Mouse (Mus musculus) ES-E14 (cell line): ENCODE measurements around the gene Nyap2. TPM values are rescaled to one million over a fixed set of nuclear protein-coding genes. Genes with fewer than 3 reads are reported as not detected.

Experiments
- DNase-seq: peaks from one replicate; pipeline ENCODE4 v3.0.0-alpha.2; 2013; ENCODE audit warnings: low read depth, low spot score
- H3K27ac ChIP-seq: 2 replicates; pipeline ENCODE4 v1.5.1; 2012; ENCODE audit warnings: low read depth, mild to moderate bottlenecking, low read length, moderate library complexity, mixed read lengths; ENCODE audit not compliant: poor library complexity, insufficient read depth, severe bottlenecking
- H3K36me3 ChIP-seq: 2 replicates; pipeline ENCODE4 v1.6.1; 2012; ENCODE audit warnings: mild to moderate bottlenecking, low read length, moderate library complexity, mixed read lengths; ENCODE audit not compliant: control insufficient read depth, poor library complexity, insufficient read depth, severe bottlenecking
- H3K4me1 ChIP-seq, 2 experiments: fragments of 150-350 bp in 1 of 2; sonication (generic) in 1 of 2; 2 replicates each; pipeline ENCODE4 v1.6.1; 2012; ENCODE audit warnings: low read length in 2 of 2, mild to moderate bottlenecking in 1 of 2, mixed read lengths in 1 of 2; ENCODE audit not compliant: control insufficient read depth in 2 of 2, insufficient read depth in 2 of 2, poor library complexity in 1 of 2
- H3K4me3 ChIP-seq, 2 experiments: fragments of 150-350 bp in 1 of 2; sonication (generic) in 1 of 2; 2 replicates each; pipeline ENCODE4 v1.5.1; 2012; ENCODE audit warnings: low read length in 2 of 2, low read depth in 1 of 2, mild to moderate bottlenecking in 1 of 2, mixed read lengths in 1 of 2; ENCODE audit not compliant: insufficient read depth in 1 of 2, poor library complexity in 1 of 2, severe bottlenecking in 1 of 2
- H3K9ac ChIP-seq: 2 replicates; pipeline ENCODE4 v1.6.1; 2012; ENCODE audit warnings: low read depth, mild to moderate bottlenecking, low read length, mixed read lengths; ENCODE audit not compliant: poor library complexity, insufficient read depth, severe bottlenecking
- H3K9me3 ChIP-seq: fragments of 150-350 bp; sonication (generic); 2 replicates; pipeline ENCODE4 v1.6.1; 2012; ENCODE audit warnings: low read depth, mild to moderate bottlenecking, low read length; ENCODE audit not compliant: control insufficient read depth, insufficient read depth
- CHD2 ChIP-seq: IDR thresholded peaks from 2 replicates; pipeline ENCODE4 v1.6.1; 2014; ENCODE audit warnings: mild to moderate bottlenecking, low read depth, low read length, inconsistent platforms
- HCFC1 ChIP-seq: IDR thresholded peaks from 2 replicates; pipeline ENCODE4 v1.6.1; 2012; ENCODE audit warnings: low read length, inconsistent platforms, borderline replicate concordance; ENCODE audit not compliant: insufficient read depth
- MAFK ChIP-seq: IDR thresholded peaks from 2 replicates; pipeline ENCODE4 v1.6.1; 2014; ENCODE audit warnings: mild to moderate bottlenecking, low read depth, low read length, inconsistent platforms; ENCODE audit not compliant: insufficient read depth
- ZC3H11A ChIP-seq: IDR thresholded peaks from 2 replicates; pipeline ENCODE4 v1.6.1; 2012; ENCODE audit warnings: low read depth, mild to moderate bottlenecking, inconsistent platforms, low read length, borderline replicate concordance
- ZNF384 ChIP-seq: IDR thresholded peaks from 2 replicates; pipeline ENCODE4 v1.6.1; 2012; ENCODE audit warnings: low read depth, low read length, inconsistent platforms
- in situ Hi-C, 2 experiments: fragments of 600-800 bp; cut with MboI; formaldehyde crosslinking; loops; one replicate each; pipeline ENCODE4 v1.15.1; 2025; ENCODE audit warnings: low sequenced_read_pairs in 2 of 2, inconsistent platforms in 1 of 2; ENCODE audit not compliant: unreplicated experiment in 2 of 2
- total RNA-seq: library from RNA; depleted of rRNA; stranded (reverse); fragments of 300-350 nt; gene quantifications from 2 replicates; pipeline ENCODE4 v1.2.3, GENCODE M21; 2012; rRNA removed

The Nyap2 gene
- not detected in 2 replicates for total RNA-seq

DNA sequence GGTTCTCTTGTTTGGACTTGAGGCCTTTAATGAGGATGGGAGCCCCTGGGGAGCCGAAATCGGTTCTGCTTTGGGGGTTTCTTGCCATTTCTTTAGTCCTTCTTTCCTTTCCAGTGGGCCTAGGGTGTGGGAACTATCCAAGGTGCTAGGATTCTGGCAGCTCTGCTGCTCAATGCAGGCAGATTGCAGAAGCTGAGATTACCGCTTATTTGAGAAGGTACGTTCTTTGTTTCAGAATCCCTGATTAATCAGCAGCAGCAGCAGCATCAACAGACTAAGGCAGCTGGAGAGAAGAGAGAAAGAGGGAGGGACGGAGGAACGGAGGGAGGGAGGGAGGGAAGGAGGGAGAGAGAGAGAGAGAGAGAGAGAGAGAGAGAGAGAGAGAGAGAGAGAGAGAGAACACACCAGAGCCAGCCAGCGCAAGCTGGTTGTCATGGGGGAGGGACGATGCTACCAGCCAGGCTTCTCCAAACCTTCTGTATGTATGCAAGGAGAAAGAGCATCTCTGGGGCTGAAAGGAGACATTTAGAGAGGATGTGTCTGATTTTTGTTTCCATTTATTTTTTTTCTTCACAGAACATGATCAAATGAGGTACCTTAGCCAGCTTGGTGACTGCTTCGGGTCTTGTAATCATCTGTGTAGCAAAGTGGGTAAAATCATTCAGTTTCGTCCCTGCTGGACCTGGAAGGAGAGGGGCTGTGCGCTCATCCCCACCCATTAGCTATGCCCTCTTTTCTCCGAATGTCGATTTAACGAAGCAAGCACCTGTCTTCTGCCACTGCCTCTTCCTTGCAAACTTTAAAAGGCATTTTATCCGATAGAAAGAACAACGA, at the start of gene Nyap2:
Gene Nyap2 (plus strand): TSS at position 120 of the 834 bp plus-strand sequence.
- H3K27ac ChIP-seq = no peak within 1 kb of the TSS
- no peak within 1 kb of the TSS for H3K9ac ChIP-seq
- peak; percentile 20 for DNase-seq
- in situ Hi-C loops = no loop called here
- H3K9me3 ChIP-seq = no peaks in the 10 kb centered on the region
- H3K36me3 ChIP-seq = no peaks in the 10 kb centered on the region
- no peaks in the 10 kb centered on the region for H3K4me1 ChIP-seq
- no peak for TF ChIP-seq ZC3H11A
- no peak for TF ChIP-seq CHD2
- no peak for TF ChIP-seq ZNF384
- no peak for TF ChIP-seq HCFC1
- TF ChIP-seq MAFK = no peak
- H3K4me3 ChIP-seq = no peak within 1 kb of the TSS

DNA sequence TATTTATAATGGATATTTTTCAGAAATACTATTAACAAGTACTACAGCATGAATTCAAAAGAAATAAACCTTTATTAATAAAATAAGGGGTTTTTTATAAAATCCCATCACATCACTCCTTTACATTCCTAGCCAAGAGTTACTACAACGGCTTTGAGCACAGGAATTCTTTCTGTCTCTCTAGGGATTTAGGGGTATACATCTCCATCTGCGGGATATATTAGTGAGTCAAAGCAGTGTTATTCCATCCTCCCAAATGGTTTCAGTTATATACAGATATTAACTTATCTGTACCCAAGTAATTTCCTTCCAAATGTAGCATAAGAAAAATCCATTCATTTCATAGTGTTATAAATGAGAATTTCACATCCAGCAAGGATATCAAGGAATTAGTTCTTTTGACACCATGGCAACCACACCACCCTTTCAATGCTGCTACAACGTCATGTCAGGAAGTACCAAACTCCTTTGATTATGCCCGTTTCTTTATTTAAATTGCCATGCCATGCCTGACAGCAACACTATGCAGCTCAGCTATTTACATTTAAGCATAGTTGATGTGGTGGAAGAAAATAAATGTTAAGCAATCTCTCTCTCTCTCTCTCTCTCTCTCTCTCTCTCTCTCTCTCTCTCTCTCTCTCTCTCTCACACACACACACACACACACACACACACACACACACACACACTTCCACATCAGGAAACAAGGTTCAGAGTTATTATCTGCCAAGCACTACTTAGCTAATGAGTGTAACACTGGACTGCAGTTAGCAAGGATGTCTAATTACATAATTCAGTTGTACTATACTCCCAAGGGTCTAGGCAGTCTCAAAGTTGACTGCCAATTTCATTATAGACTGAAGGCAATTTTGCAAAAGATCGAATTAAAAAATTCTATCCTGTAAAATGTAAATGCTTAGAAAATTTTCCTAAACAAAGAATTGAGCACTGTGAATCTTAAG, 33.6 kb upstream of the Nyap2 start:
- H3K27ac ChIP-seq = no peak overlapping the region
- in situ Hi-C loops = no loop called here
- H3K9me3 ChIP-seq = no peaks in the 10 kb centered on the region
- no peak overlapping the region for H3K9ac ChIP-seq
- no peak for DNase-seq
- no peaks in the 10 kb centered on the region for H3K4me1 ChIP-seq
- no peak overlapping the region for H3K4me3 ChIP-seq
- no peaks in the 10 kb centered on the region for H3K36me3 ChIP-seq
- TF ChIP-seq ZC3H11A (no peak), ZNF384 (no peak), CHD2 (no peak), HCFC1 (no peak), MAFK (no peak)

DNA sequence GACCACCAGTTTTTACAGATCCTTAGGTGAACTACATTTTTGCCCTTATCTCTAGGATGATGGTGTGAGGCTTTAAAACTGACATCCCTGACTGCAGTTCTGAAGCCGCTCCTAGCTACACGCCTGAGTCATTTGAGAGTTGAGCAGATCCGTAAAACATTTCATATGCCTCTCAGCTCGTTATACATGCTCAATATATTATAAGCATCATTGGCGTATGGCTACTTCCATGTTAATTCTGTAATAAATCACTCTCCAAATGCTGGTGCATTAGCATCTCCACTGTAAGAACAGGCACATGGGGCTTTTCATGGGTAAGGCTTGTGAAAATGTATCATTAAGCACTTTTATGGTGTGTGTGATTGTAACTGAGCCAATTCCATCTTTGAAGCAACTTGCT, 18.4 kb upstream of the Nyap2 start:
- Histone ChIP-seq H3K36me3 (no peaks in the 10 kb centered on the region), H3K4me3 (no peak overlapping the region), H3K9ac (no peak overlapping the region), H3K27ac (no peak overlapping the region), H3K4me1 (no peaks in the 10 kb centered on the region), H3K9me3 (no peaks in the 10 kb centered on the region)
- in situ Hi-C loops = no loop called here
- no peak for DNase-seq
- TF ChIP-seq ZC3H11A (no peak), CHD2 (no peak), HCFC1 (no peak), ZNF384 (no peak), MAFK (no peak)

DNA sequence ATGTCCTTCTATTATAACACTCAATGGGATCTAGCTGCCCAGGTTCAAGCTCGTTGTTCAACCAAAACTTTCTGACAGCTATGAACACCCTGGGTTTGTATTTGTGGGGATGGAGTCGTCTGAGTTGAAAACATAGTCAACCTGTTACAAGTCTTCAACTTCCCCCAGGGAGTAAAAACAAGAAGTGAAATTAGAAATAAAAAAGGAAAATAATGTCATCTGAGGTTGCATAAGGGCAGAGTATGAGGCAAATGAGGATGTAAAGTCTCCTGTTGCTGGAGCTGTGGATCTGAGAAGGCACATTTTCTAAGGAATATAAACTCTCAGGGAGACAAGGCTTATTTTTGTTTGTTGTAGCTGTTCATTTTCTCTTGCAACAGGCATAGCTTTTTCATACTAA, 17.9 kb upstream of the Nyap2 start:
- Histone ChIP-seq H3K9me3 (no peaks in the 10 kb centered on the region), H3K36me3 (no peaks in the 10 kb centered on the region), H3K9ac (no peak overlapping the region), H3K27ac (no peak overlapping the region), H3K4me3 (no peak overlapping the region), H3K4me1 (no peaks in the 10 kb centered on the region)
- no peak for DNase-seq
- in situ Hi-C loops = no loop called here
- TF ChIP-seq ZC3H11A = no peak
- no peak for TF ChIP-seq CHD2
- TF ChIP-seq HCFC1 = no peak
- TF ChIP-seq ZNF384 = no peak
- no peak for TF ChIP-seq MAFK
